Mouse (Mus musculus): ENCODE data around the gene Olfr732. TPM values are rescaled to one million over a fixed set of nuclear protein-coding genes. Genes with fewer than 3 reads are reported as not detected.

Gene Olfr732
- polyA plus RNA-seq (2014; fragmentation: Nextera tagmentation; extraction: Ambion mirVana): not detected in 2 replicates

DNA sequence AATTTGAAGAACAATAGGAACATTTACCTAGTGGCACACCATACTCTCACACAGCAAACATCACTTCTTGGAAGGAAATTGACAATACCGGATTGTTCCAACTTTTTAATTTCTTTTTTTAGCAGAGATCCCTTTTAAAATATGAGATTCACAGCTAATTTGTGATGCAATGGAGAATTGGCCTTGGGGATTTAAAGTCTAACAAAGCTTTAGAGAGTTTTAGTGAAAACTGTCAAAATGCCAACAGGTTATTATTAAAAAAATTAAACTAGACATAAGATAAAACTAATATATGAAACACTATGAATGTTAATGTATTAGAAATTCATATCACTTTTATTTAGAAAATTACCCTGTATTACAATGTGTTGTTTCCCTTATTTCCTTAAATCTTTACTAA is at the start of gene Olfr732:
Olfr732 (minus strand) TSS at position 101 of the 400 bp plus-strand sequence.
- H3K9ac ChIP-seq (ENCODE audit: low read depth, low read length): no peak within 1 kb of the TSS
- 91% methylated on average over 1 of the region's 1 CpGs for WGBS
- no peaks in the 10 kb centered on the region for H3K36me3 ChIP-seq (ENCODE audit: control insufficient read depth, insufficient read depth, low read length)
- no peaks in the 10 kb centered on the region for H3K27me3 ChIP-seq (ENCODE audit: control insufficient read depth, insufficient read depth, low read length)
- H3K9me3 ChIP-seq (ENCODE audit: control insufficient read depth, low read length): no peaks in the 10 kb centered on the region
- H3K27ac ChIP-seq (ENCODE audit: low read depth, low read length): no peak within 1 kb of the TSS
- no peak within 1 kb of the TSS for H3K4me2 ChIP-seq (replicated peaks; ENCODE audit: low read depth, low read length)
- H3K4me3 ChIP-seq (ENCODE audit: low read length): no peak within 1 kb of the TSS
- ATAC-seq (ENCODE audit: low FRiP score, low TSS enrichment): no peak
- no peaks in the 10 kb centered on the region for H3K4me1 ChIP-seq (ENCODE audit: control insufficient read depth, insufficient read depth, low read length)

- ATAC-seq (ENCODE audit: low FRiP score, low TSS enrichment): no peak
- no peaks in the 10 kb centered on the region for H3K9me3 ChIP-seq (ENCODE audit: control insufficient read depth, low read length)
- no peaks in the 10 kb centered on the region for H3K27me3 ChIP-seq (ENCODE audit: control insufficient read depth, insufficient read depth, low read length)
- H3K36me3 ChIP-seq (ENCODE audit: control insufficient read depth, insufficient read depth, low read length): no peaks in the 10 kb centered on the region
- 88% methylated on average over 1 of the region's 1 CpGs for WGBS
- no peak within 1 kb of the TSS for H3K4me3 ChIP-seq (ENCODE audit: low read length)
- H3K4me2 ChIP-seq (replicated peaks; ENCODE audit: low read depth, low read length): no peak within 1 kb of the TSS
- no peaks in the 10 kb centered on the region for H3K4me1 ChIP-seq (ENCODE audit: control insufficient read depth, insufficient read depth, low read length)
- H3K9ac ChIP-seq (ENCODE audit: low read depth, low read length): no peak within 1 kb of the TSS
- H3K27ac ChIP-seq (ENCODE audit: low read depth, low read length): no peak within 1 kb of the TSS
These were observed 42.7 kb upstream of the Olfr732 start, which contains the start of gene Olfr734 for GRCm38 (mm10) chr14:50326661-50327060. Gene Olfr734, minus strand, starts transcription at chr14:50326761.

- Histone ChIP-seq H3K27me3 (ENCODE audit: control insufficient read depth, insufficient read depth, low read length) (no peaks in the 10 kb centered on the region), H3K4me2 (replicated peaks; ENCODE audit: low read depth, low read length) (no peak within 1 kb of the TSS), H3K4me1 (ENCODE audit: control insufficient read depth, insufficient read depth, low read length) (no peaks in the 10 kb centered on the region), H3K36me3 (ENCODE audit: control insufficient read depth, insufficient read depth, low read length) (no peaks in the 10 kb centered on the region), H3K9me3 (ENCODE audit: control insufficient read depth, low read length) (no peaks in the 10 kb centered on the region), H3K9ac (ENCODE audit: low read depth, low read length) (no peak within 1 kb of the TSS), H3K4me3 (ENCODE audit: low read length) (no peak within 1 kb of the TSS), H3K27ac (ENCODE audit: low read depth, low read length) (no peak within 1 kb of the TSS)
- no peak for ATAC-seq (ENCODE audit: low FRiP score, low TSS enrichment)
These were observed 17.4 kb upstream of the Olfr732 start, which contains the start of gene Olfr733 for GRCm38 (mm10) chr14:50301422-50301821. Gene Olfr733, minus strand, starts transcription at chr14:50301522.

DNA sequence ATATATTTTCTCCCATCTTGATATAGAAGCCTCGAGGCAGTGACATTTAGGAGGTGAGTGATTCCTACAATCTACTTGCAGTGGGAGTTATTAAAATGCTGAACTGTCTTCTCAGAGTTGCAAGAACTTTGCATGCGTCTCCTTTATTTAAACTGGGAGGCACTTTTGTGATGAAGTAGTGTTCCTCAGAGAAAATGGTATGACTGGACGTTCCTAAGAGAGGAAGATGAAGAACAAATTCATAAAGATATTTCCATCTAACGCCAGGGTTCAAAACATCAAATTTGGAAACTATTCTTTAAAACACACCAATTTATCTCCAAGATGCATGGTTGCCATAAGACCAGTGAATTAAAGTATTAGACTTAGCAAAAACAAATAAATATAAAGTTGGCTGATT is 42.2 kb downstream of the Olfr732 start, which contains the start of gene Olfr731:
Olfr731 (minus strand) TSS at position 101 of the 400 bp plus-strand sequence.
- ATAC-seq (ENCODE audit: low FRiP score, low TSS enrichment): no peak
- no peak within 1 kb of the TSS for H3K27ac ChIP-seq (ENCODE audit: low read depth, low read length)
- no peaks in the 10 kb centered on the region for H3K9me3 ChIP-seq (ENCODE audit: control insufficient read depth, low read length)
- H3K27me3 ChIP-seq (ENCODE audit: control insufficient read depth, insufficient read depth, low read length): no peaks in the 10 kb centered on the region
- 87% methylated on average over 4 of the region's 4 CpGs for WGBS
- no peak within 1 kb of the TSS for H3K4me2 ChIP-seq (replicated peaks; ENCODE audit: low read depth, low read length)
- no peak within 1 kb of the TSS for H3K9ac ChIP-seq (ENCODE audit: low read depth, low read length)
- no peak within 1 kb of the TSS for H3K4me3 ChIP-seq (ENCODE audit: low read length)
- no peaks in the 10 kb centered on the region for H3K36me3 ChIP-seq (ENCODE audit: control insufficient read depth, insufficient read depth, low read length)
- no peaks in the 10 kb centered on the region for H3K4me1 ChIP-seq (ENCODE audit: control insufficient read depth, insufficient read depth, low read length)

Other genes starting within 250 kb of the Olfr732 start
- not detected in 2 replicates for gene Olfr725, start 243.8 kb downstream of the Olfr732 start, polyA plus RNA-seq (2014; fragmentation: Nextera tagmentation; extraction: Ambion mirVana)
- gene Olfr726, start 193.3 kb downstream of the Olfr732 start, polyA plus RNA-seq (2014; fragmentation: Nextera tagmentation; extraction: Ambion mirVana): not detected in 2 replicates
- gene Olfr727, start 161.0 kb downstream of the Olfr732 start, polyA plus RNA-seq (2014; fragmentation: Nextera tagmentation; extraction: Ambion mirVana): not detected in 2 replicates
- not detected in 2 replicates for gene Olfr728, start 141.5 kb downstream of the Olfr732 start, polyA plus RNA-seq (2014; fragmentation: Nextera tagmentation; extraction: Ambion mirVana)
- gene Olfr729, start 131.3 kb downstream of the Olfr732 start, polyA plus RNA-seq (2014; fragmentation: Nextera tagmentation; extraction: Ambion mirVana): not detected in 2 replicates
- not detected in 2 replicates for gene Olfr730, start 96.0 kb downstream of the Olfr732 start, polyA plus RNA-seq (2014; fragmentation: Nextera tagmentation; extraction: Ambion mirVana)
- not detected in 2 replicates for gene Olfr731, start 42.3 kb downstream of the Olfr732 start, polyA plus RNA-seq (2014; fragmentation: Nextera tagmentation; extraction: Ambion mirVana)
- gene Olfr733, start 17.3 kb upstream of the Olfr732 start, polyA plus RNA-seq (2014; fragmentation: Nextera tagmentation; extraction: Ambion mirVana): not detected in 2 replicates
- not detected in 2 replicates for gene Olfr734, start 42.6 kb upstream of the Olfr732 start, polyA plus RNA-seq (2014; fragmentation: Nextera tagmentation; extraction: Ambion mirVana)
- not detected in 2 replicates for gene Olfr735, start 64.7 kb upstream of the Olfr732 start, polyA plus RNA-seq (2014; fragmentation: Nextera tagmentation; extraction: Ambion mirVana)
- not detected in 2 replicates for gene Tlr11, start 73.7 kb upstream of the Olfr732 start, polyA plus RNA-seq (2014; fragmentation: Nextera tagmentation; extraction: Ambion mirVana)
- gene Olfr736, start 97.0 kb upstream of the Olfr732 start, polyA plus RNA-seq (2014; fragmentation: Nextera tagmentation; extraction: Ambion mirVana): not detected in 2 replicates
- not detected in 2 replicates for gene Olfr738, start 123.4 kb upstream of the Olfr732 start, polyA plus RNA-seq (2014; fragmentation: Nextera tagmentation; extraction: Ambion mirVana)
- gene Olfr739, start 134.4 kb upstream of the Olfr732 start, polyA plus RNA-seq (2014; fragmentation: Nextera tagmentation; extraction: Ambion mirVana): not detected in 2 replicates
- gene Olfr740, start 161.3 kb upstream of the Olfr732 start, polyA plus RNA-seq (2014; fragmentation: Nextera tagmentation; extraction: Ambion mirVana): not detected in 2 replicates
- not detected in 2 replicates for gene Olfr741, start 188.5 kb upstream of the Olfr732 start, polyA plus RNA-seq (2014; fragmentation: Nextera tagmentation; extraction: Ambion mirVana)
- not detected in 2 replicates for gene Olfr742, start 219.4 kb upstream of the Olfr732 start, polyA plus RNA-seq (2014; fragmentation: Nextera tagmentation; extraction: Ambion mirVana)
- not detected in 2 replicates for gene Olfr743, start 237.6 kb upstream of the Olfr732 start, polyA plus RNA-seq (2014; fragmentation: Nextera tagmentation; extraction: Ambion mirVana)

Measured in kidney, embryonic 14.5 days (tissue).